Mouse (Mus musculus) hematopoietic stem cell, adult 5-6 weeks (primary cell): Measurements from ENCODE around the gene Fam169b. TPM values are rescaled to one million over a fixed set of nuclear protein-coding genes. Genes with fewer than 3 reads are reported as not detected.
"Not testable (repeated sequence)": the region's sequence is repeated elsewhere in the genome, so short reads cannot be mapped to it uniquely, and the experiment has no call there.

Experiments used
- ATAC-seq, 2 experiments: fragments of 125-278 bp in 1 of 2; replicated peaks in 1 of 2; 2 replicates each; pipeline ENCODE4 v1.8.0; 2016 to 2017; ENCODE audit warnings: inconsistent platforms in 2 of 2, mild to moderate bottlenecking in 2 of 2, moderate number of reproducible peaks in 2 of 2, low read depth in 1 of 2, moderate TSS enrichment in 1 of 2; ENCODE audit not compliant: low FRiP score in 2 of 2, poor library complexity in 2 of 2, severe bottlenecking in 2 of 2, insufficient read depth in 1 of 2, low TSS enrichment in 1 of 2
- total RNA-seq: library from RNA; stranded (forward); fragments of 172-1452, 232-1000 nt; gene quantifications from 2 replicates; pipeline ENCODE4 v1.2.3, GENCODE M21; 2017

Fam169b gene
- total RNA-seq, 1 experiment from 2014 or later, result 1.8 TPM

GRCm38 (mm10) chr7:68278908-68279307 lies 5.3 kb downstream of the Fam169b start:
- ATAC-seq, result no peak

GRCm38 (mm10) chr7:68279481-68279880 lies 5.8 kb downstream of the Fam169b start:
- ATAC-seq, result no peak

DNA sequence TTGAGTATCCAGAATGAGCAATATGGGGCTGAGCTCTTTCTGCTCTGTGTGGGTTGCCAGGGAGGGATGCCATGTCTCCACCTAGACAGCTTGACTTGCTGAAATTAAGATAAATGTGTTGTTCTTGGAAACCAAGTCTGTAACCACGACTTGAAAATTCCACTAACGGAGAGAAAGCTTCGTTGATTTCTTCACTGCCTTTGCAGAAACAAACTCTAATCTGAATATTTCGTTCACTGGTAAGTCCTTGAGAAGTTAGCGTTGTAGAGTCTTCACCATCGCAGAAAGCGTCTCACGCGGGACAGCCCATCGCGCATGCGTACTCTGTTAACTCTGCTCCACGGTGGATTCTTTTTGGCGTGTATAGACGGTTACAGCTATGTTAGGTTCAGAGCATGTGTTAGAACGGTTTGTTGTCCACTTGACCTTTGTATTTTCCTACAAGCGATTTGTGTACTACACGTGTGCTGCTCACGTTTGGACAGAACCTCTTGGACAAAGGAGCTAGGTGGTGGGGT lies 6.8 kb downstream of the Fam169b start:
- ATAC-seq, result no peak

DNA sequence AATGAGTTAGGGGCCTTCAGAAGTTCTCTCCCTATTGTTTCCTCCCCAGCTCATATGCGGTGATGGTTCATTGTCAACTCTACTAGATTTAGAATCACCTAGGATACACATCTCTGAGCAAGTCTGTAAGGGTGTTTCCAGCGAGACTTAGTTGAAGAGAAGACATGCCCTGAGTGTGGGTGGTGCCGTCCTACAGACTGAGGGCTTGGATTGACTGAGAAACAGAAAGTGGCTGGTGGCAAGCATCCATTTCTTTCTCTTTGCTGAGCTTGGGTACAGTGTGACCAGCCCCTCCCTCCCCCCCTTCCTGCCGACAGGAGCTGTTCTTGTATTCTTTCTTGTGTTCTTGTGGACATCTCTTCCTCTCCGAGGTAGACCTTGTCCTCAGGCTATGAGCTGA lies 7.7 kb downstream of the Fam169b start:
- no peak for ATAC-seq

DNA sequence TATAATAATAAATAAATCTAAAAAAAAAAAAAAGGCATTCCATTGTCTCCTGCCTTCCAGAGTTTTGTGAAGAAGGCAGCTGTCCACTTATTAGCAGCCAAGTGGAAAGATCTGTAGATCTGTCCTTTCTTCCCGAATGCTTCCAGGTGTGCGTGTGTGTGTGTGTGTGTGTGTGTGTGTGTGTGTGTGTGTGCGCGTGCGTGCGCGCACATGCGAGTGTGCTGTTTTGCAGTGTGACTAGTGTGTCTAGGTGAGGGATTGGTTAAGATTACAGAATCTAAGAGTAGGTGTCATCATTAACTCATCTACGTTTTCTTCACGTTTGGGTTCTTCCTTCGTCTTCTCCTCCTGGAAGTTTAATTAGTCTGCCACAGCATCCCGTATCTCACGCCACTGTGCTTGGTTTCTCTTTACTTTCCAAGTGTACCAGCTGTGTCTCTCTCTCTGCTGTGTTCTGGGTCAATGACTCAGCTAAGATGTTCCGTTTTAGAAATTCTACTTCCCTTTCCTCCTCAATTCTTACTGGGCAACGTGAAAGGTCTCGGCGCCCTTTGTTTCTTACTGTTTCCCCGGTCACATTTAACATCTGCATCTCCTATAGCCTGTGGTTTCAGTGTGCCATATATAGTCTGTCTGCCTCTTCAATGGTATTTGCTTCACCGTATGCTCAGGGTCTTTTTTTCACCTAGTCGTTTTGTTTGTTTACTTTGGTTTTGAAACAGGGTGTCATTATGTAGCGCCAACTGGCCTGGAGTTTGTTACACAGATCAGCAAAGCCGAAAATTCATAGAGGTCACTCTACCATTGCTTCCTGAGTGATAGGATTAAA lies 8.9 kb downstream of the Fam169b start:
- ATAC-seq, result peak; percentile 78

DNA sequence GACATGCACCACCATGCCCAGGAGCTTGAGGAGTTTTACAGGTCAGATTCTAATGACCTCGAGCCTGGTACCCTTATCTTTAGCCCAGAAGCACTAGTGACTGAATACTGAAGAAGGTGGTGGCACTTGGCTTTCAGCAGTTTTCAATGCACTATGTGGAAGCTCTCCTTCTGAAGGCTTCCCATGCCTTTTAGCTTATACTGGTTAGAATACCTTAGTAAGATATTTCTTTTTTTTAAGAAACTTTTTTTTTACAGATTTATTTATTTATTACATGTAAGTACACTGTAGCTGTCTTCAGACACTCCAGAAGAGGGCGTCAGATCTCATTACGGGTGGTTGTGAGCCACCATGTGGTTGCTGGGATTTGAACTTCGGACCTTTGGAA lies 9.5 kb downstream of the Fam169b start:
- ATAC-seq, result not testable (repeated sequence)

- peak in 1 of 2 experiments; percentile 23; a peak in 1 of 4 replicates for ATAC-seq
Measured at GRCm38 (mm10) chr7:68283776-68284175, 10.1 kb downstream of the Fam169b start.

- peak; percentile 5 to 44; a peak in 3 of 4 replicates for ATAC-seq
Measured at GRCm38 (mm10) chr7:68285851-68286298, 12.2 kb downstream of the Fam169b start.

GRCm38 (mm10) chr7:68286526-68287481 lies 13.2 kb downstream of the Fam169b start:
- ATAC-seq, result peak; percentile 11 to 42; a peak in 3 of 4 replicates

DNA sequence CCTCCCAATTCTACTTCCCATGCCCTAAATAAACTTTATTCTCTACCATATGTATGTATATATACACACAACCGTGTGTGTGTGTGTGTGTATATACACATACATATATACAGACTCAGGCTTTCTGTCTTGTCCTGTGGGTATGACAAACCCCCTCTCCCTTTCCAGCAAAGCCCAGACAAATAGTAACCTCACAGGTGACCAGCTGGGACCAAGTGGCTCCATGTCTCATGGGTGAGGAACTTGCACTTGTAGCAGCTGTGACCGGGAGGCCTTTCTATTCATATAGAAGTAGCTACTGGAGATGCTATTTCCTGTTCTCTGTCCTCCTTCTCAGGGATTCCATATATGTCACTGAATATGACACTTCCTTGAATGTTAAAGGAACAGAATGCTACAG lies 13.9 kb downstream of the Fam169b start:
- ATAC-seq, result no peak

DNA sequence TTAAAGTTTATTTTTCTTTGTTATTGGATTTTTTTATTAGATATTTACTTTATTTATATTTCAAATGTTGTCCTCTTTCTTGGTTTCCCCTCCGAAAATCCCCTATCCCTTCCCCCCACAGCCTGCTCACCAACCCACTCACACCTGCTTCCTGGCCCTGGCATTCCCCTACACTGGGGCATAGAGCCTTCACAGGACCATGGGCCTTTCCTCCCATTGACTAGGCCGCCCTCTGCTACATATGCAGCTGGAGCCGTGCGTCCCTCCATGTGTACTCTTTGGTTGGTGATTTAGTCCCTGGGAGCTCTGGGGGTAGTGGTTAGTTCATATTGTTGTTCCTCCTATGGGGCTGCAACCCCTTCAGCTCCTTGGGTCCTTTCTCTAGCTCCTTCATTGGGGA lies 14.4 kb downstream of the Fam169b start:
- not testable (repeated sequence) for ATAC-seq

GRCm38 (mm10) chr7:68289081-68289480 lies 15.4 kb downstream of the Fam169b start:
- ATAC-seq, result no peak

DNA sequence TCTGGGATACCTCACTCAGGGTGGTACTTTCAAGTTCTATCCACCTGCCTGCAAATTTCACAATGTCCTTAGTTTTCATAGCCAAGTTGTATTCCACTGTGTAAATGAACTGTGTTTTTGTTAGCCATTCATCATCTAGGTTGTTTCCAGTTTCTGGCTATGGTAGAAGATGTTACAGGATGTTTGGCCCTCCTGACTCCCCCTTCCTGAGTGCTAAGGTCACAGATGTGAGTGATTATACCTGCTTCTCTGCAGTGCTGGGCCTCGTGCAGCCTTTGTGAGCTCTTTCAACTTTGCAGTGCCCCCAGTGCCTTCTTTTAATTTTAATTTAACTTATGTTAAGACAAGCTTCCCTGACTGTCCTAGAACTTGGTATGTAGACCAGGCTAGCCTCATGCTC lies 18.0 kb downstream of the Fam169b start:
- no peak for ATAC-seq

- 0 out of 4 replicates have a peak, but pooled peaks of 1 of the 2 experiments have one; percentile 20 for ATAC-seq
Measured at GRCm38 (mm10) chr7:68293997-68294789, 20.6 kb downstream of the Fam169b start.

- peak; percentile 33 to 51; a peak in 2 of 4 replicates for ATAC-seq
Measured at GRCm38 (mm10) chr7:68296487-68296886, 22.8 kb downstream of the Fam169b start.

DNA sequence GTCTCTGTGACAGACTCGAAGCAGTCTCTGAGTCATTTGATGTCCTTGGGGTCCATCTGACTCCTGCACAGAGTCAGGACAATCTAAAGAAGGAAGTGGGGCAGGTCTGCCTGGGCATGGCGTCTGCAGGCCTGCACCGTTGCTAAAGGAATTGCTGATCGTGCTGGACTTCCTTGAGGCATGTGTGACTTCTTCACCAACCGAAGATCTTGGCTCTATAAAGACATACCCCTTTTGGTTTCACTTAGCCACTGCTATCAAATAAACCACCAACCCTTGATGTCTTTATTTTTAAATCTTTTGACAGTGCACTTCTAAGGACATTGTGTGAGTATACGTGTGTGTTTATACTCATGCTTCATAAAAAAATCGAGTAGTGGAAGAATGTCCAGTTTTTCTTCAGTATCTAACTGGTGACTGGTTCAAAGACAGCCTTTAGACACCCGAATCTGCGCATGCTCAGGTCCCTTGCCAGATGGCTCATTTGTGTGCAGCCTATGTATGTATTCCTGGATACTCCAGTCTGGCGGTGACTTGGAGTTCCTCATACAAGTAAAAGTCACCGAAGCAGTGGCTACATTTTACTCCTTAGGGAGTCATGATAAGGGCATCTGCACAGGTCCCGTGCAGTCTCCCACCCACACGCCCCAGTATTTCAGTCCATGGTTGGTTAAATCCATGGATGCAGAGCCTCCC lies 24.9 kb downstream of the Fam169b start:
- peak; percentile 23 to 24; a peak in 1 of 4 replicates for ATAC-seq
